Mouse (Mus musculus) megakaryocyte-erythroid progenitor cell, adult 5-6 weeks (primary cell): ENCODE measurements around the gene Ppme1. TPM values are rescaled to one million over a fixed set of nuclear protein-coding genes. Genes with fewer than 3 reads are reported as not detected.
A peak's percentile ranks its signal among the peaks of the same experiment; 100 is the strongest.

Source experiments
- ATAC-seq: replicated peaks from 2 replicates; pipeline ENCODE4 v1.8.0; 2016; ENCODE audit warnings: mild to moderate bottlenecking, inconsistent platforms; ENCODE audit not compliant: severe bottlenecking, poor library complexity, low FRiP score, low TSS enrichment
- total RNA-seq, 2 experiments: library from RNA; stranded (forward) in 1 of 2; stranded (reverse) in 1 of 2; fragments of 200-1000, 215-1000 nt in 1 of 2; fragments of >200 nt in 1 of 2; fragmentation: Nextera tagmentation in 1 of 2; gene quantifications; 2 replicates each; pipeline ENCODE4 v1.2.3; 2014 to 2017

Gene Ppme1
- total RNA-seq, 2 experiments from 2014 or later = 24.8 to 35.3 TPM

GRCm38 (mm10) chr7:100331269-100331668 is 40.8 kb downstream of the Ppme1 start:
- ATAC-seq = no peak

- no peak for ATAC-seq
Measured at GRCm38 (mm10) chr7:100328636-100329035, 43.5 kb downstream of the Ppme1 start.

GRCm38 (mm10) chr7:100327514-100327913 is 44.6 kb downstream of the Ppme1 start:
- ATAC-seq = no peak

GRCm38 (mm10) chr7:100325482-100325881 is 46.6 kb downstream of the Ppme1 start:
- ATAC-seq = 0 out of 2 replicates have a peak, but pooled peaks have one; percentile 27

- ATAC-seq = no peak
Measured at GRCm38 (mm10) chr7:100323721-100324120, 48.4 kb downstream of the Ppme1 start.

GRCm38 (mm10) chr7:100317534-100317933 is 54.6 kb downstream of the Ppme1 start:
- ATAC-seq = peak; percentile 63

GRCm38 (mm10) chr7:100316924-100317323 is 55.2 kb downstream of the Ppme1 start:
- ATAC-seq = peak; percentile 72

GRCm38 (mm10) chr7:100312716-100313115 is 59.4 kb downstream of the Ppme1 start:
- no peak for ATAC-seq

- ATAC-seq = no peak
Measured at GRCm38 (mm10) chr7:100310290-100310689, 61.8 kb downstream of the Ppme1 start.

- no peak for ATAC-seq
Measured at GRCm38 (mm10) chr7:100309679-100310078, 62.4 kb downstream of the Ppme1 start.

- peak; percentile 64 for ATAC-seq
Measured at GRCm38 (mm10) chr7:100309216-100309615, 62.9 kb downstream of the Ppme1 start.

- ATAC-seq = no peak
Measured at GRCm38 (mm10) chr7:100307872-100308653, 64.0 kb downstream of the Ppme1 start.

GRCm38 (mm10) chr7:100305894-100306293 is 66.2 kb downstream of the Ppme1 start:
- no peak for ATAC-seq

- ATAC-seq = no peak
Measured at GRCm38 (mm10) chr7:100302316-100302715, 69.8 kb downstream of the Ppme1 start.

GRCm38 (mm10) chr7:100301390-100301789 is 70.7 kb downstream of the Ppme1 start:
- ATAC-seq = no peak

- ATAC-seq = no peak
Measured at GRCm38 (mm10) chr7:100298861-100299510, 73.1 kb downstream of the Ppme1 start.

- no peak for ATAC-seq
Measured at GRCm38 (mm10) chr7:100296699-100297098, 75.4 kb downstream of the Ppme1 start.

GRCm38 (mm10) chr7:100295745-100296144 is 76.4 kb downstream of the Ppme1 start:
- ATAC-seq = no peak

- ATAC-seq = no peak
Measured at GRCm38 (mm10) chr7:100293546-100293945, 78.6 kb downstream of the Ppme1 start.

- ATAC-seq = no peak
Measured at GRCm38 (mm10) chr7:100288622-100289021, 83.5 kb downstream of the Ppme1 start.
